Mouse (Mus musculus) heart, embryonic 11.5 days (tissue): ENCODE data around the gene R3hdm2. TPM values are rescaled to one million over a fixed set of nuclear protein-coding genes. Genes with fewer than 3 reads are reported as not detected.

ENCODE experiments used
- ATAC-seq: fragments of 200-750 bp; cut with Nextera tagmentation; replicated peaks from 2 replicates; pipeline ENCODE4 v1.8.0; 2017; ENCODE audit warnings: moderate library complexity; ENCODE audit not compliant: insufficient number of reproducible peaks, low FRiP score, low TSS enrichment
- H3K27ac ChIP-seq: fragments of 300-500 bp; sonication (generic); 2 replicates; pipeline ENCODE4 v1.5.1; 2014; ENCODE audit warnings: mild to moderate bottlenecking, low read depth, low read length
- H3K27me3 ChIP-seq: fragments of 300-500 bp; sonication (generic); 2 replicates; pipeline ENCODE4 v1.6.1; 2014; ENCODE audit warnings: mild to moderate bottlenecking, low read length, mixed read lengths; ENCODE audit not compliant: control insufficient read depth, insufficient read depth
- H3K36me3 ChIP-seq: fragments of 300-500 bp; sonication (generic); 2 replicates; pipeline ENCODE4 v1.6.1; 2014; ENCODE audit warnings: mild to moderate bottlenecking, low read length, moderate library complexity, mixed read lengths; ENCODE audit not compliant: control insufficient read depth, insufficient read depth
- H3K4me1 ChIP-seq: fragments of 300-500 bp; sonication (generic); 2 replicates; pipeline ENCODE4 v1.6.1; 2014; ENCODE audit warnings: low read length; ENCODE audit not compliant: control insufficient read depth, insufficient read depth
- H3K4me2 ChIP-seq: fragments of 300-500 bp; sonication (generic); 2 replicates; pipeline ENCODE4 v1.6.1; 2014; ENCODE audit warnings: mild to moderate bottlenecking, moderate library complexity
- H3K4me3 ChIP-seq: fragments of 300-500 bp; sonication (generic); 2 replicates; pipeline ENCODE4 v1.5.1; 2014; ENCODE audit warnings: low read depth, low read length
- H3K9ac ChIP-seq: fragments of 300-500 bp; sonication (generic); 2 replicates; pipeline ENCODE4 v1.6.1; 2014; ENCODE audit warnings: mild to moderate bottlenecking, low read depth, low read length, moderate library complexity
- H3K9me3 ChIP-seq: fragments of 300-500 bp; sonication (generic); replicated peaks from 2 replicates; pipeline ENCODE4 v1.6.1; 2016; ENCODE audit warnings: low read length; ENCODE audit not compliant: control insufficient read depth
- WGBS: fragments of 180-500 bp; shearing (Covaris S2); extraction: QIAGEN DNeasy Blood & Tissue Kit; methylation state at CpG from one replicate; pipeline ENCODE4 v1.1.7; 2014; ENCODE audit not compliant: insufficient replicate concordance; 5-methylcytosine and 5-hydroxymethylcytosine counted together
- polyA plus RNA-seq: library from polyadenylated mRNA; unstranded; fragments of >200 nt; fragmentation: Nextera tagmentation; extraction: Ambion mirVana; gene quantifications from 2 replicates; pipeline ENCODE4 v1.2.1, GENCODE M21; 2014

R3hdm2 gene
- polyA plus RNA-seq, 1 experiment from 2014 or later = 30.3 TPM

DNA sequence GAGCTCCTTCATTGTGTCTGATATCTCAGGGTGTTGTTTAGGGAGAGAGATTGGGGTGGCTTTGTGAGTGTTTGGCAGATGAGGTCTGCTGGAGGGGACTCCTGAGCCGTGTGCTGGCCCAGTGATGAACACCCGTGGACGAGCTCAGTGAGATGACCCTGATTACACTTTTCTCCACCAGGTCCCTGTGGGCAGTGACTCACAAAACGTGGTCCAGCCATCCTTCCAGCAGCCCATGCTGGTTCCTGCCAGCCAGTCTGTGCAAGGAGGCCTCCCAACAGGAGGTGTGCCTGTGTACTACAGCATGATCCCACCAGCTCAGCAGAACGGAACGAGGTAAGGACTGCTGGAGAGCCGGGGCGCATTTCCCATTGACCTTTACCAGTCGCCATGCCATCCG is 105.1 kb downstream of the R3hdm2 start:
- ATAC-seq = no peak
- H3K4me3 ChIP-seq = no peak overlapping the region
- no peak overlapping the region for H3K9ac ChIP-seq
- H3K4me2 ChIP-seq = no peak overlapping the region
- no peaks in the 10 kb centered on the region for H3K27me3 ChIP-seq
- H3K36me3 ChIP-seq = peaks cover 13% of the 10 kb centered on the region
- H3K9me3 ChIP-seq = no peaks in the 10 kb centered on the region
- H3K4me1 ChIP-seq = no peaks in the 10 kb centered on the region
- WGBS = 83% methylated on average over 10 of the region's 10 CpGs
- no peak overlapping the region for H3K27ac ChIP-seq

DNA sequence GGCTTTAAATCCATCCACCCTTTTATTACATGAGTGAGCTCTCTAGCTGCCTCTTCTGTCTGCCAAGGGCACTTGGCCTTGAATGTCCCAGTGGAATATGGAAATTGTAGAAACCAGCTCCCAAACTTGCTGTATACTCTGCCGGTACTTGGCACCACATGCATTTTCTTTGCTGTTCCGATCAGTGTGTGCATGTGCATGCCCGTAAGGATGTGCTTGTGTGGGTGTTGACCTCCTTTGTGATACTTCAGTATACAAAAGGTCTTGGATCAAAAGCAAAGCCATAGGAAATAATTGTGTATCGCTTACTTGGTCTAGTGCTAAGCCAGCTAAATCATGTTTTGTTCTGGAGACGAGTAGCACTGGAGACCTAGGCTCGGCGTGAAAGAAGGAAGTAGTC is 108.7 kb downstream of the R3hdm2 start:
- H3K4me2 ChIP-seq = no peak overlapping the region
- H3K36me3 ChIP-seq = peaks cover 20% of the 10 kb centered on the region
- 87% methylated on average over 7 of the region's 7 CpGs for WGBS
- no peaks in the 10 kb centered on the region for H3K27me3 ChIP-seq
- no peaks in the 10 kb centered on the region for H3K9me3 ChIP-seq
- no peak overlapping the region for H3K27ac ChIP-seq
- ATAC-seq = no peak
- no peak overlapping the region for H3K4me3 ChIP-seq
- no peaks in the 10 kb centered on the region for H3K4me1 ChIP-seq
- no peak overlapping the region for H3K9ac ChIP-seq

DNA sequence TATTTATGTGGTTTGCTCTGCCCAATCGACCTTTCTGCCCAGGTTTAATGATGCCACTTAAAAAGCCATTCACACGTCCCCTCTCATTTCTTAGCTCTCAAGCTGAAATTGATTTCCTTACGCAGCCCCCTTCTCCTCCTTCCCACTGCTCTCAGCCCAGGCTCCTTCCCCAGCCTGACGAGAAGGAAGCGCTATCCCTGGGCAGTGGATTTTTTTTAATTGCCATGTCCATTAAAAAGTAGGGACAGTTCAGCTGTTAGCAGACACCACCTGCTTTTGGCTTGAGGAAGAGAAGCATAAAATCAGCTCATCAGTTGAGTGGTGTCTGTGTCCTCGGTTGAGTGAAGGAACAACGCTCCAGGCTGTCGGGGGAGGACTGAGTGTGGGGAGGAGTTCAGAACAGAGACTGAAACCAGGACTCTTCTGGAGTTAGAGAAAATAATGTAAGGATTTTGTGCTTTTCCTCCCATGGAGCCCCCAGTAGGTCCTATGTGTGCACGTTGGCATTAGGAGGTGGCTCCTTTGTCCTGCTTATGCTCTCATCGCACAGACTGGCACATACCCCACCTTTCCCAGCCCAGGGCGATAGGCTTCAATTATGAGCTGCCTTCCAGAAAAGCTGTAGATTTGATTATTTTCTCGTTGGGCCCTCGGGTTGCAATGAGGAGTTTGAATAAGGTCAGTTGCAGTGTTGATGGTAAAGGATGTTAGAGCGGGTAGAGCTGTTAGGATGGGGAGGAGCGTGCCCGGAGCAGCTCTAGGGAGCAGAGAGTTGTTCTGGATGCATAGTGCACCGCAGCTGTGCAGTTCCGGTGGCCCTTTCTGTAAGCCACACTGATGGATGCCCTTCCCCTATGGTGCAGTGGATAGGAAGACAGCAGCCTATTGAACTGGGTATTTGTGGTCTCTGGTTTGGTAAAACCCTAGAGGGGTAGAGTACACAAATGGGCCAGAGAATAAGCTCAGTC is 110.3 kb downstream of the R3hdm2 start:
- H3K4me2 ChIP-seq = no peak overlapping the region
- no peak overlapping the region for H3K9ac ChIP-seq
- no peak for ATAC-seq
- no peaks in the 10 kb centered on the region for H3K27me3 ChIP-seq
- H3K4me1 ChIP-seq = no peaks in the 10 kb centered on the region
- no peak overlapping the region for H3K4me3 ChIP-seq
- H3K36me3 ChIP-seq = peaks cover 28% of the 10 kb centered on the region
- no peaks in the 10 kb centered on the region for H3K9me3 ChIP-seq
- no peak overlapping the region for H3K27ac ChIP-seq
- 84% methylated on average over 18 of the region's 18 CpGs for WGBS

DNA sequence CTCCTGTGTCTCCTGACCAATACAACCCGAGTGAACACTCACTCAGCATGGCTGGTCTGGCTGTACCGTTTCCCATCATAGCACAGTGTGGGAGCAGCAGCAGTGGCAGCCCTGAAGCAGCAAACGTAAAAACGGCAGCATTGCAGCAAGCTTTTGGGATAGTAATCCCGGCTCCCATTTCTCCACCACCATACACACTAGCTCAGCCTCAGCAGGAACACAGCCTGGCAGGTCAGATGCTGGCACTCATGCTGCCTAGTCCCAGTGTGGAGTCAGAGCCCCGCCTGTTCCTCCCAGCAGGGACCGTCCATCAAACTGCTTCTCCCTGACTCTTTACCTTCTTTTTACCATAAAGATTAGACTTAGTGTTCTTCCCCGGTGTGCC is 111.0 kb downstream of the R3hdm2 start:
- 81% methylated on average over 8 of the region's 8 CpGs for WGBS
- no peak for ATAC-seq
- Histone ChIP-seq H3K4me2 (no peak overlapping the region), H3K4me3 (no peak overlapping the region), H3K9ac (no peak overlapping the region), H3K36me3 (peaks cover 29% of the 10 kb centered on the region), H3K4me1 (no peaks in the 10 kb centered on the region), H3K27me3 (no peaks in the 10 kb centered on the region), H3K27ac (no peak overlapping the region), H3K9me3 (no peaks in the 10 kb centered on the region)

DNA sequence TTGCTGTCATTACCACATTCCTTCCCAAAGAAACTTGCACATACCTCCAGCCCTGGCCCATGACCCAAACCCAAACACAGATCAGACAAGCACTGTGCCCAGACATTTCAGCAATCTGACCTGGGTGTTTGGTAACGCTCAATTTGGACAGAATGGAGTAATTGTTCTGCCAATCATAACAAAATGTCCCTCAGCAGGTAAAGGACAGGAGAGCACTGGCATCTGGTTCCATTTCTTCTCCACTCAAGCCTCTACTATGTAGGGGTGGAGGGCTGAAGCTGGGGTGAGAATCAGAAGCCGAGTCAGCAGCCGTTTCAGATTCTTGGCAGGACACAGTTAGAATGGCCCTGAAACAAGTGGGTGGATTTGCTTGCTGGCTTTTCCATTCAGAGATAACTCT is 112.0 kb downstream of the R3hdm2 start:
- ATAC-seq = no peak
- H3K36me3 ChIP-seq = peaks cover 32% of the 10 kb centered on the region

DNA sequence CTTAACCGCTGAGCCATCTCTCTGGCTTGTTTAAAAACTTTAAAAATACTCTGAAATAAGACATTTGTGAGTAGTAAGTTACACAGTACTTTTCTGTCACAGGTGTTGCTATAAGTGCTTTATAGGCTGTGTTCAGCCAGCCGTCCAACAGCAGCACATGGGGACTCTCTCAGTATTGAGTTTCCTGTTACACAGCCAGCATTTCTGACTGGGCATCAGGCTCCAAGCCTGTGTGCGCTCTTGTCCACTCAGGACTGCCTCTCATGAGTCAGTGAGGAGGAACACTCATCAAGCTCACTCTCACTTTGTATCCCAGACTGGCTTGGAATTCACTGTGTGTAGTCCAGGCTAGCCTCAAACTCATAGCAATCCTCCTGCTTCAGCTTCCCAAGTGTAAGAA is 116.0 kb downstream of the R3hdm2 start:
- 95% methylated on average over 3 of the region's 3 CpGs for WGBS
- Histone ChIP-seq H3K4me1 (no peaks in the 10 kb centered on the region), H3K36me3 (peaks cover 44% of the 10 kb centered on the region), H3K27me3 (no peaks in the 10 kb centered on the region), H3K4me2 (no peak overlapping the region), H3K27ac (no peak overlapping the region), H3K9ac (no peak overlapping the region), H3K4me3 (no peak overlapping the region), H3K9me3 (no peaks in the 10 kb centered on the region)
- no peak for ATAC-seq

More for the DNA sequence above, 112.0 kb downstream of the R3hdm2 start:
- Histone ChIP-seq H3K4me3 (no peak overlapping the region), H3K9me3 (no peaks in the 10 kb centered on the region), H3K27ac (no peak overlapping the region), H3K4me1 (no peaks in the 10 kb centered on the region), H3K4me2 (no peak overlapping the region), H3K27me3 (no peaks in the 10 kb centered on the region), H3K9ac (no peak overlapping the region)
- 83% methylated on average over 3 of the region's 3 CpGs for WGBS

DNA sequence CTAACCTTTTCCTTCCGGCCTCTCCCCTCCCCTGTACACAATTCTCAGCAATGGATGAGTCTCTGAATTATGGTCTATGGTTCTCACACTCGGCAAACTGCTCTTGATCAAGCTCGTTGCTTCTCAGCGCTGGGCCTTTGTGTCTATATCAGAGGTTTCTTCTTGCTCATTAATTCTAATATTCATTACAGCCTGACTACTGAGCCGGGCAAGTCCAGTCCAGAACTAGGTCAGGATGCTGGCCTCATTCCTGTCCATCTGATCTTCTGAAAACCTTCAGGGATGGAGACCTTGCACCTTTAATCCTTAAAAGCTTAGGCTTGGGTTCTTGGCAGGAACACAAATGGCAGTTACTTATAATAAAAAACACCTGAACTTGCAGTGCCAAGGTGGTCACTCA is 119.4 kb downstream of the R3hdm2 start:
- 81% methylated on average over 5 of the region's 5 CpGs for WGBS
- H3K4me2 ChIP-seq = no peak overlapping the region
- no peak overlapping the region for H3K27ac ChIP-seq
- H3K9me3 ChIP-seq = no peaks in the 10 kb centered on the region
- no peak overlapping the region for H3K4me3 ChIP-seq
- H3K27me3 ChIP-seq = no peaks in the 10 kb centered on the region
- ATAC-seq = no peak
- peaks cover 33% of the 10 kb centered on the region for H3K36me3 ChIP-seq
- no peak overlapping the region for H3K9ac ChIP-seq
- H3K4me1 ChIP-seq = no peaks in the 10 kb centered on the region

DNA sequence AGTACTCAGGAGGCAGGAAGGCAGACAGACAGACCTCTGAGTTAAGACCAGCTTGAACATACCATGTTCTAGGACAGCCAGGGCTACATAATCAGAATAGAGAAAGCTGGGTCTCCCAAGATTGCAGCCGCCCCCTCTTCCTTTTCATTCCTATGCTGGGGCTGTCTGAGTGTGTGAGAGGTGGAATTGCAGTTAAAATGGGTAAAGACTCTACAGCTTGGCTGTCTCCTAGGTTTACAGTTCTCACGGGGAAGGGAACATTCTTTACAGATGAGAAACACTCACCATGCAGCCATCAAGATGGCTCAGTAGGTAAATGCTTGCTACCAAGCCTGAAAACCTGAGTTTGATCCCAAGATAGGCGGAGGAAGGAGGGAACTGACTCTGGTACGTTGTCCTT is 119.9 kb downstream of the R3hdm2 start:
- WGBS = 84% methylated on average over 4 of the region's 4 CpGs
- Histone ChIP-seq H3K4me2 (no peak overlapping the region), H3K36me3 (peaks cover 28% of the 10 kb centered on the region), H3K4me3 (no peak overlapping the region), H3K27ac (no peak overlapping the region), H3K27me3 (no peaks in the 10 kb centered on the region), H3K9ac (no peak overlapping the region), H3K4me1 (no peaks in the 10 kb centered on the region), H3K9me3 (no peaks in the 10 kb centered on the region)
- ATAC-seq = no peak
